Mouse (Mus musculus): Measurements from ENCODE around the gene Zfp57.

DNA sequence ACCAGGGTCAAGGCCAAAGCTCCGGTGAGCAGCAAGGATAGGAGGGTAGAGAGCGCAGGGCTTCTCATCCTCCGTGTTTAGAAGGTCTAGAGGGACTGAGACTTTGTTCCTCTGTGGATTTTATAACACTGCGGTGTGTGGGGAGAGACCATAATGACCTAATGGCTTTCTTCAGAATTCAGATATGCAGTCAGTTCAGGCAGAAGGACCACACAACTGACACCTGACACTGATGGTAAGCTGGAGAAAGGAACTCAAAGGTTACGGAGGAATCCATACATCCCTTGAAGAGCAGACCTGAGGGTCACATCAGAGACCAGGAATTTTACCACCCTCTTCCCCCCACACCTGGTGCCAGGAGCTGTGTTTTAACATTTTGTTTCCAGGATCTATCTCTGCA, 11.5 kb upstream of the Zfp57 start, which contains the start of gene H2-M5:
- TF ChIP-seq CTCF (IDR thresholded peaks at IDR 0.05; ENCODE audit: control insufficient read depth, insufficient read depth, insufficient read length) (no peak), USF1 (IDR thresholded peaks at IDR 0.05; ENCODE audit: low read depth) (no peak), MAX (IDR thresholded peaks at IDR 0.05) (no peak), MYOG (IDR thresholded peaks at IDR 0.05; ENCODE audit: control insufficient read depth, extremely low read depth, insufficient read length) (no peak)

Data from C2C12 (cell line).